Comparison of ENCODE assay signal across 1 mouse cellular context in genomic region chr2:130448449-130448848, GRCm38 (mm10).
TF ChIP-seq lines count a peak whose summit lies in the region.

No protein-coding gene starts in this region.

TF ChIP-seq in MEL, 35 proteins besides CTCF, POLR2A, EP300 and RAD21:
- TF ChIP-seq NRF1 (IDR thresholded peaks at IDR 0.05; ENCODE audit: insufficient read depth, low read depth, low read length, poor library complexity, severe bottlenecking) = no peak
- no peak for TF ChIP-seq POLR2AphosphoS2 (IDR thresholded peaks at IDR 0.05; ENCODE audit: low read length)
- no peak for TF ChIP-seq KAT2A (conservative IDR thresholded peaks at IDR 0.05; ENCODE audit: low read depth, low read length)
- peak; percentile 9; the same call in 1 of the 2 replicates for TF ChIP-seq GATA1 (IDR thresholded peaks at IDR 0.05; ENCODE audit: low read depth, low read length)
- no peak for TF ChIP-seq TCF12 (IDR thresholded peaks at IDR 0.05; ENCODE audit: low read depth, low read length)
- TF ChIP-seq USF2 (IDR thresholded peaks at IDR 0.05; ENCODE audit: borderline replicate concordance in 1 of 2, insufficient read depth in 1 of 2, low read depth in 1 of 2, low read length in 2 of 2) = no peak
- no peak for TF ChIP-seq MEF2A (IDR thresholded peaks at IDR 0.05; ENCODE audit: extremely low read depth, insufficient replicate concordance, low read depth, low read length, poor library complexity, severe bottlenecking)
- no peak for TF ChIP-seq MXI1 (IDR thresholded peaks at IDR 0.05; ENCODE audit: low read depth, low read length)
- no peak for TF ChIP-seq HCFC1 (IDR thresholded peaks at IDR 0.05; ENCODE audit: low read depth, low read length)
- no peak for TF ChIP-seq SIN3A (IDR thresholded peaks at IDR 0.05; ENCODE audit: low read length)
- no peak for TF ChIP-seq MYB (IDR thresholded peaks at IDR 0.05; ENCODE audit: low read depth, low read length)
- TF ChIP-seq USF1 (IDR thresholded peaks at IDR 0.05; ENCODE audit: low read depth, low read length) = no peak
- no peak for TF ChIP-seq SMC3 (IDR thresholded peaks at IDR 0.05; ENCODE audit: low read depth, low read length)
- TF ChIP-seq JUND (IDR thresholded peaks at IDR 0.05; ENCODE audit: low read depth, low read length) = no peak
- TF ChIP-seq ELF1 (IDR thresholded peaks at IDR 0.05; ENCODE audit: low read depth, low read length) = no peak
- TF ChIP-seq ZNF384 (IDR thresholded peaks at IDR 0.05; ENCODE audit: low read depth, low read length) = peak; percentile 34; the same call in 1 of the 2 replicates
